Comparison of ENCODE assay signal across 12 mouse cellular contexts in the genomic region with DNA sequence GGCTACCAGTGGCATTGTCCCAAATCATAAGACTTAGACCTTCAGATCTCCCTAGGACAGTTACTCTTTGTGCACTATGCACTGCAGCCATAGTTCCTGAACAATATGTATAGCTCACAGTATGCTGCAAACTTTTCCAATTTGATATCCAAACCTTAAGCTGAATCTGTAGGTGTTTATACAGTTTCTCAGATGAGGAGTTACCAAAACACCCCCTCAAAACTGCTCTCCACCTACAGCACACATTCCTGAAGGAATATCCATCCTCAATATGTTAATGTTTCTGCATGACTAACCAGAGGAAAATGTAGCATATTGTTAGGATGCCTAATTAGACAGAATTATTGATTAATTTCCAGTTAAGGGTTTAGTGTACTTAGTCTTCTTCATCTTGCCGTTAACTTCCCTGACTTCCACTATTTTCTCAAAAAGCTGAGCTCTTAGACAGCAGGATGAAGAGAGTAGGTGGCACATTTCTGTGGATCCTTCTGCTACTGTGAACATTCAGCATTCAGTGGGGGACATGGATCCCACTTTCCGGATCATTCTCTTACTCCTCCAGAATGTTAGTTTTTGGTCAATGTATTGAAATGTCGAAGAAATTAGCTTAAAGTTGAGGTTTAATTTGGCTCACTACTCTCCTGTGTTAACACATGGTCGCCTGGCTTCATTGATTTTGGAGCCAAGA.
"Had no signal": no experiment of that assay in that cellular context is flagged by ENCODE, and none has a peak within 500 bp of the region (broad histone marks: within the 10 kb centered on the region; RNA-seq: fewer than 3 reads in every experiment).

No protein-coding gene starts in this region.

- ATAC-seq: midbrain, embryonic 16.5 days had no signal

- DNase-seq: lung, adult 18-20 months; lung, embryonic 14.5 days; lung, postnatal 10 days; lung, postnatal 4 days; midbrain, embryonic 14.5 days; retina, postnatal 1 day; right cerebral cortex, postnatal 25 days; right cerebral cortex, postnatal 4 days; spleen, adult 18-20 months; thymus, adult 2 months; thymus, postnatal 25 days had no signal
